Mouse (Mus musculus) spleen, postnatal 10 days (tissue): ENCODE data around the gene Zbtb18.

Source experiments
- DNase-seq, 2 experiments: peaks; one replicate each; pipeline ENCODE4 v3.0.0; 2021 to 2022; ENCODE audit warnings: low spot score in 2 of 2

Gene Zbtb18

DNA sequence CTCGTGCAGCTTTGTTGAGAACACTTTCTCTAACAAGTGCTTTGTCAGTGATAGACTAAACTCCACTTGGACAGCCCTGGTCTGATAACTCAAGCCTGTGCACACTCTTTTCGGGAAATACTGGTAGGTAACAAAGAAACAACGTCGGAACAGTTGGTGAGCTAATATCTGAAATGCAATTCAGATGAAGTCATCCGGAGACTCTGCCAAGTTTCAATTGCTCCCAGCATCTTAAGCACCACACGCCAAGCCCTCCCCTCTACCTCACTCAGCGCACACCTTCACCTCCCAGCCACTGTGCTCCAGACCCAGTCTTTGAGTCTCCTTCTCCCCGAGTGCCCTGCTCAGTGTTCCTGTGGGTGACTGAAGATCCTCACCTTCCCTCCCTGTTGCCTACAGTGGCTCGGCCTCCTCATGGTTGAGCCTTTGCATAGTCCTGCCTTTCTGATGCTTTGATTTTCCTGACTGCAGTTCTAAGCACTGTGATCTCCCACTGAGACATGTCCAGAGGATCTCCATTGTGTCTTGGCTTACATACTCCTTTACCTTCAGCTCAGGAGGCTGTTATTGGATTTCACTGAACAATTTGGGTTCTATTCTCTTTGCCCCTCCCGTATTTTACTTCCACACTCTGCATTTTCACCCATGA is 37.3 kb downstream of the Zbtb18 start:
- DNase-seq: no peak

DNA sequence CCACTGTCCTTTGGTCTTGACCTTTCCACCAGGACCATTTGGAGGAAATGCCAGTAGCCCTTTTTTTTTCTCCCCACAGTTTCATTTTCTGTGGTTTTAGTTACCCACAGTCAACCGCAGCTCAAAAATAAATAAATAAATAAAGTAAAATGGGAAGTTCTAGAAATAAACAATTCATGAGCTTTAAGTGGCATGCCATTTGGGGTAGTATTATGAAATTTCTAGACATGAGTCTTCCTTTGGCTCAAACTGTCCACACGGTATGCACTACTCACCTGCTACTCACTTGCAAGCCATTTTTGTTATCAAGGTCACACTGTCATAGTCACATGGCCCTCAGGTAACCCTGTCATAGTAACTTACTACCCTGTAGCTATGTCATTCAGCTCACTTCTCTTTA is 41.5 kb downstream of the Zbtb18 start:
- no peak for DNase-seq

DNA sequence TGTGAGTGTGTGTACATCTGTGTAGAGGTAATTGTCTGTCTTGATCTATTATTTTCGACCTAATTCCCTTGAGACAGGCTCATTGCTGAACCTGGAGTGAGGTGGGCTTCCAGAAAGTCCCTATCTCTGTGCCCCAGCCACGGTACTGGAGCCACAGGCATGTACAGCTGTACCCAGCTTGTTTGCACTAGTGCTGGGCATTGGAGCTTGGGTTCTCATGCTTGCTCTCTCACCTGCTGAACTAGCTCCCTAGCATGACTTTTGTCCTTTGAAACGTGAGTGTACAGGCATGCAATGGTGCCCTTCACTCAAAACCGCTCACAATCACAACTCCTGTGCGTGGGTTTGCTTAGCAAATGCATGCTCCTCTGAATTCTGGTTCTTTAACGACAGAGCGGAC is 42.1 kb downstream of the Zbtb18 start:
- no peak for DNase-seq

DNA sequence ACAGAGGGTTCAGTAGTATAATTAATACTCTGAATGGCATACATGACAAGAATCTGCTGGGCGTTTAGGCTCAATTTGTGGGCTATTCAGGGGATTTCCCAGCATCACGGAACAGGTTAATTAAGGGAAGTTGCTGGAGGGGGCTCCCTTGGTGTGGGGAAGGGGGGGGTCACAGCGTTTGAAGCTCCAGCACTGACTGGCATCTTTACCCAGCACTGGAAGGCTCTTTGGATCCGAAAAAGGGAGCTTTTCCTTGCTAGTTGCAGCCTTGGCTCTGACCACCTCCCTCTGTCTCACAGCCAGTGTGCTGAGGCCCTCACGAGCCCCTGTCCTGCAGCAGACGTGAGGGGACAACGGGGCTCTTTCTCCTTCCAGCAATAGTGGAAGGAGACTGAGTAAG is 42.5 kb downstream of the Zbtb18 start:
- DNase-seq: no peak

- peak in 1 of 2 experiments; percentile 39 for DNase-seq
These were observed 47.7 kb downstream of the Zbtb18 start for GRCm38 (mm10) chr1:177489844-177490243.

DNA sequence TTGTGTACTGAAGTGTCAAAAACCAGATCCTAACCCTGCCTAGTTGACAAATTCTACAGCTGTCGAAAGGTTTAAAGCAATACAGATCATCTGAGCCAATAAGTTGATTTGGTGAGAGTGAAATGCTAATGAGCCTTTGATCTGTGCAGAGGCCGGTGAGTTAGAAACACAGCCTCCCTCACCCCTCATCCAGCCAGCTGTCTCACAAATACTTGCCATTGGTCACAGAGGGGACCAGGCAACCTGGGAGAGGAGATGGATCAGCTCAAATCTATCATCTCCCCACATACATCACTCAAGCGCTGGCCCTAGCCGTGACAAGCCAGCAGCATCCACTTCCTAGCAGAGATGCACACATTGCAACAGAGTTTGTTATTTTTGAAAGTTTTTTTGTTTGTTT is 48.7 kb downstream of the Zbtb18 start:
- no peak for DNase-seq

DNA sequence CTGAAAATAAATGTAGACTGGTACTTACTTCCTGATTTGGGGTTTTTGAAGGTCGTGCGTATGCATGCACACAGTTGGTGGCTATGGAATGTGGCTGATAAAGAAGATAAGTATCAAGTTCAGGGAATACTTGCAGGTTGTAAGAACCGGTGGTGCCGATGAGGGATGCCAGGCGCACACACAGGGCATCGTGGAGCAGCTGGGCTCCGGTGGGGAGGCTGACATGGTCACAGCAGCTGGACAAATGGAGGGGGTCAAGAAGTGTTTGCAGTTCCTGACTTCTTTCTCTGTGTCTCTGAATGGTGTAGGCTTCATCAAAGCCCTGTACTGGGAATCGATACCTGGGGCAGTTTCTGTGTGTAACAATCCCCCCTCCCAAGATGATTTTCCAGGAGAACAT is 49.1 kb downstream of the Zbtb18 start:
- DNase-seq: no peak

- no peak for DNase-seq
These were observed 52.2 kb downstream of the Zbtb18 start for GRCm38 (mm10) chr1:177494306-177494705.

- DNase-seq: no peak
These were observed 52.9 kb downstream of the Zbtb18 start for GRCm38 (mm10) chr1:177494913-177495542.
